Mouse (Mus musculus): ENCODE measurements around the gene Vwa1.

DNA sequence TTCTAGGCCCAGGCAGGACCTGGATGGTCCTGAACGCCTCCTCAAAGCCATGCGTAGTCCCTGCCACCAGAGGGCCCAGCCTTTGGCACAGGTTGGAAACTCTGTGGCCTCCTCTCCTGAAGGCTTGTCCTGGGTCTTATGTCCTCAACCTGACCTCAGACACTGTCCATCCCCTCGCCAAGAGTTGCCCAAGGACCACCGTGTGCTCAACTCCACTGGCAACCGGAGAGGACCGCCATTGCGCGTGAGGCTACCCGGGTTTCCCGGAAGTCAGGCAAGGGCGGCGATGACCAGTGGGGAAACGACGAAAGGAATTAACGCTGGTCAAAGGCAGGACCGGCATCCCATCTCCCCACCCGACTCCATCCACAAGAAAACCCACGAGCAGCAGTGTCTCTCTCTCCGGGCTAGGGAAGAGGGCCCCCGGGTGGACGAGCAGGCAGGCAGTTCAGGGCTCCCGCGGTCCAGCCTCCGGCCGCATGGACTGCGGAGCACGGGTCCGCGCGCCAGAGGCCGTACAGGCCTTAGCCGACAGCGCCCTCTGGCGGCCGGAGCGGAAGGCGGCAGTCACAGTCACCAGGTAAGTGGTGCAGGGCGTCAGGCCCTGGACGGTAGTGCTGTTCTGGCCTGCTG lies 4.5 kb downstream of the Vwa1 start:
- TF ChIP-seq EP300 (IDR thresholded peaks at IDR 0.05; ENCODE audit: insufficient read depth, low read depth, low read length) (no peak), CTCF (IDR thresholded peaks at IDR 0.05; ENCODE audit: low read depth, low read length) (peak; percentile 96)

Measured in ES-Bruce4 (cell line).